ENCODE assay signal across 17 mouse cellular contexts in the genomic region with DNA sequence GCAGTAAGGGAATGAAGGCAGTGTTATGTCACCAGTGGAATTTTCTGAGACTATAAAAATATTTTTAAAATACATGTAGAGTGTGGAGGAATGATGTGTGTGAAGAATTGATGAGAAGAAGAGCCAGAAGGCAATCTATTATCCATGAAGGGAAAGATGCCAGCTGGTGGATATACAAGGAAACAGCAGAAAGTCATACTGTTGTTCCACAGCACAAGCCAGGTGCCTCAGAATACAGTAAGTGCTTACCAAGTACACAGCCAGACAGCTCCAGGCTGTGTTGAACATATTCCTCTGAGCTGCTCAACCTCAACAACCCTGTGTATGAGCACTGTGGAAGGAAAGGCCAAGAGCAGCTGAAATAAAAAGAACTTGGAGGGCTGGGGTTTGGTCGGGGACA. TPM values are rescaled to one million over a fixed set of nuclear protein-coding genes. Genes with fewer than 3 reads are reported as not detected.
DNase-seq lines count a peak whose midpoint lies in the region; TF ChIP-seq lines count a peak whose summit lies in the region.
"Had no signal": no experiment of that assay in that cellular context is flagged by ENCODE, and none has a peak within 500 bp of the region (broad histone marks: within the 10 kb centered on the region; RNA-seq: fewer than 3 reads in every experiment).

No protein-coding gene starts in this region.

- no peaks in the 10 kb centered on the region for H3K4me1 ChIP-seq in olfactory bulb, adult 2 months (ENCODE audit: control insufficient read depth, insufficient read depth, low read length)
- H3K4me1 ChIP-seq in thymus, adult 2 months (replicated peaks; ENCODE audit: control insufficient read depth, insufficient read depth, low read length) = no peaks in the 10 kb centered on the region
- H3K4me1 ChIP-seq: embryonic facial prominence, embryonic 13.5 days; forebrain, embryonic 12.5 days; heart, embryonic 12.5 days; hindbrain, embryonic 15.5 days had no signal

- DNase-seq in layer of hippocampus, adult 2 months (ENCODE audit: low spot score in 2 of 2) = peak in 1 of 2 experiments; percentile 7
- DNase-seq in layer of hippocampus, postnatal 36 days = no peak
- peak; percentile 6 to 21 for DNase-seq in left cerebral cortex, postnatal 14 days (ENCODE audit: low spot score in 2 of 2)
- DNase-seq in left cerebral cortex, adult 18-20 months (ENCODE audit: low spot score in 2 of 2) = no peak
- peak; percentile 2 for DNase-seq in MN1 (ENCODE audit: low spot score)
- no peak for DNase-seq in thymus, adult 2 months
- DNase-seq: adrenal gland, postnatal 10 days; cerebellum, adult 18-20 months; cerebellum, adult 9-11 months; cerebellum, postnatal 36 days; gastrocnemius, adult 2 months; gastrocnemius, postnatal 25 days had no signal

- 97% methylated on average over 1 of the region's 1 CpGs for WGBS in olfactory bulb, adult 2 months
- 90% methylated on average over 1 of the region's 1 CpGs for WGBS in thymus, adult 2 months

- H3K27ac ChIP-seq in layer of hippocampus, adult 2 months = peak overlapping the region; percentile 47; the same call in 1 of the 2 replicates
- H3K27ac ChIP-seq in olfactory bulb, adult 2 months (ENCODE audit: insufficient read depth, low read depth, low read length) = peak overlapping the region; percentile 3; the same call in 1 of the 2 replicates
- H3K27ac ChIP-seq in thymus, adult 2 months (ENCODE audit: control insufficient read depth, insufficient read depth, low read length) = no peak overlapping the region
- H3K27ac ChIP-seq: embryonic facial prominence, embryonic 13.5 days; forebrain, embryonic 12.5 days; gastrocnemius, adult 2 months; hindbrain, embryonic 15.5 days had no signal

- TF ChIP-seq CTCF in layer of hippocampus, adult 2 months (conservative IDR thresholded peaks at IDR 0.05) = 0 out of 2 replicates have a peak, but pooled peaks have one; percentile 15
- no peak for TF ChIP-seq CTCF in olfactory bulb, adult 2 months (IDR thresholded peaks at IDR 0.05; ENCODE audit: insufficient read depth, low read depth, low read length)
- no peak for TF ChIP-seq CTCF in thymus, adult 2 months (IDR thresholded peaks at IDR 0.05; ENCODE audit: borderline replicate concordance, control insufficient read depth, extremely low read depth, insufficient read depth, low read length, poor library complexity)

- H3K4me3 ChIP-seq in layer of hippocampus, adult 2 months = no peak overlapping the region
- no peak overlapping the region for H3K4me3 ChIP-seq in olfactory bulb, adult 2 months (ENCODE audit: insufficient read depth, low read depth, low read length)
- H3K4me3 ChIP-seq in thymus, adult 2 months (ENCODE audit: control insufficient read depth, insufficient read depth, low read length) = no peak overlapping the region
- H3K4me3 ChIP-seq: embryonic facial prominence, embryonic 13.5 days; forebrain, embryonic 12.5 days; gastrocnemius, adult 2 months; heart, embryonic 12.5 days; hindbrain, embryonic 15.5 days had no signal

- H3K27me3 ChIP-seq in thymus, adult 2 months (ENCODE audit: control insufficient read depth, insufficient read depth, low read length) = no peaks in the 10 kb centered on the region
- H3K27me3 ChIP-seq: embryonic facial prominence, embryonic 13.5 days; forebrain, embryonic 12.5 days; heart, embryonic 12.5 days; hindbrain, embryonic 15.5 days had no signal

- intact Hi-C loops in left cerebral cortex, postnatal 14 days (cut with DNase I) = no loop called here

- TF ChIP-seq POLR2A in olfactory bulb, adult 2 months (IDR thresholded peaks at IDR 0.05; ENCODE audit: insufficient read depth, low read depth, low read length) = no peak
- no peak for TF ChIP-seq POLR2A in thymus, adult 2 months (IDR thresholded peaks at IDR 0.05; ENCODE audit: control insufficient read depth, extremely low read depth, insufficient read depth, low read length, poor library complexity)

- H3K36me3 ChIP-seq in thymus, adult 2 months (ENCODE audit: control insufficient read depth, insufficient read depth, low read length) = no peaks in the 10 kb centered on the region
- H3K36me3 ChIP-seq: embryonic facial prominence, embryonic 13.5 days; forebrain, embryonic 12.5 days; heart, embryonic 12.5 days; hindbrain, embryonic 15.5 days had no signal

RNA-seq across cellular contexts. Expression of a gene that starts 13.7 kb away (rescaled TPM):
- 10 to 100 TPM; 21.2 to 22.4 TPM for total RNA-seq in layer of hippocampus, adult 2 months (2021)
- 10 to 100 TPM; 22.9 to 23.8 TPM for total RNA-seq in layer of hippocampus, postnatal 36 days (2021)
- 10 to 100 TPM; 31.0 to 34.6 TPM for total RNA-seq in left cerebral cortex, postnatal 14 days (2021)
- total RNA-seq in left cerebral cortex, adult 18-20 months (2021) = 10 to 100 TPM; 21.3 to 26.8 TPM
- not detected in 2 replicates for polyA plus RNA-seq in olfactory bulb, adult 2 months (2012; ENCODE audit: insufficient read depth, insufficient read length, low replicate concordance, missing spikeins)
- polyA plus RNA-seq in thymus, adult 2 months (2012; rRNA removed) = 2.1 and 2.9 TPM in 2 replicates

Comparison
In these comparisons a context has a peak if more than half of its experiments do, and no peak if none do; other contexts are left out.
1. DNase-seq: peak in left cerebral cortex, postnatal 14 days (2 of 2) and MN1 (single experiment); none in layer of hippocampus, postnatal 36 days (0 of 2), left cerebral cortex, adult 18-20 months (0 of 2) and thymus, adult 2 months (single experiment).